Mouse (Mus musculus): ENCODE measurements around the gene Eva1a. TPM values are rescaled to one million over a fixed set of nuclear protein-coding genes. Genes with fewer than 3 reads are reported as not detected.

Eva1a gene
- polyA plus RNA-seq (2014; fragmentation: Nextera tagmentation; extraction: Ambion mirVana): 3.8 and 4.7 TPM in 2 replicates

- ATAC-seq (ENCODE audit: low FRiP score) (no peak), DNase-seq (ENCODE audit: low spot score) (peak; percentile 34)
- peak within 1 kb of the TSS; percentile 49 for H3K4me3 ChIP-seq (ENCODE audit: low read depth, low read length)
- H3K27ac ChIP-seq (ENCODE audit: low read depth, low read length): no peak within 1 kb of the TSS
- 16% methylated on average over 11 of the region's 11 CpGs for WGBS
- no peaks in the 10 kb centered on the region for H3K9me3 ChIP-seq (ENCODE audit: control insufficient read depth, low read length)
- peak within 1 kb of the TSS; percentile 51 for H3K9ac ChIP-seq (ENCODE audit: low read depth, low read length)
- H3K36me3 ChIP-seq (ENCODE audit: control insufficient read depth, insufficient read depth, low read length): no peaks in the 10 kb centered on the region
- peaks cover 12% of the 10 kb centered on the region for H3K27me3 ChIP-seq (ENCODE audit: control insufficient read depth, insufficient read depth, low read length)
- H3K4me1 ChIP-seq (replicated peaks; ENCODE audit: control insufficient read depth, insufficient read depth, low read length): no peaks in the 10 kb centered on the region
- peak within 1 kb of the TSS; percentile 96 for H3K4me2 ChIP-seq (replicated peaks; ENCODE audit: low read depth, low read length)
Observed at GRCm38 (mm10) chr6:82040834-82041487, at the start of gene Eva1a. Gene Eva1a, plus strand, starts transcription at chr6:82041043.

- Histone ChIP-seq H3K4me2 (replicated peaks; ENCODE audit: low read depth, low read length) (no peak overlapping the region), H3K27ac (ENCODE audit: low read depth, low read length) (no peak overlapping the region), H3K9ac (ENCODE audit: low read depth, low read length) (no peak overlapping the region), H3K4me1 (replicated peaks; ENCODE audit: control insufficient read depth, insufficient read depth, low read length) (no peaks in the 10 kb centered on the region), H3K27me3 (ENCODE audit: control insufficient read depth, insufficient read depth, low read length) (no peaks in the 10 kb centered on the region), H3K9me3 (ENCODE audit: control insufficient read depth, low read length) (no peaks in the 10 kb centered on the region), H3K4me3 (ENCODE audit: low read depth, low read length) (no peak overlapping the region), H3K36me3 (ENCODE audit: control insufficient read depth, insufficient read depth, low read length) (no peaks in the 10 kb centered on the region)
- DNase-seq (ENCODE audit: low spot score): no peak
- WGBS: 65% methylated on average over 1 of the region's 1 CpGs
- ATAC-seq (ENCODE audit: low FRiP score): no peak
Observed at GRCm38 (mm10) chr6:82012392-82012791, 28.5 kb upstream of the Eva1a start.

- Histone ChIP-seq H3K4me3 (ENCODE audit: low read depth, low read length) (no peak overlapping the region), H3K36me3 (ENCODE audit: control insufficient read depth, insufficient read depth, low read length) (no peaks in the 10 kb centered on the region), H3K4me2 (replicated peaks; ENCODE audit: low read depth, low read length) (no peak overlapping the region), H3K27me3 (ENCODE audit: control insufficient read depth, insufficient read depth, low read length) (no peaks in the 10 kb centered on the region), H3K9me3 (ENCODE audit: control insufficient read depth, low read length) (no peaks in the 10 kb centered on the region), H3K27ac (ENCODE audit: low read depth, low read length) (no peak overlapping the region), H3K9ac (ENCODE audit: low read depth, low read length) (no peak overlapping the region), H3K4me1 (replicated peaks; ENCODE audit: control insufficient read depth, insufficient read depth, low read length) (no peaks in the 10 kb centered on the region)
- WGBS: 91% methylated on average over 5 of the region's 5 CpGs
- no peak for DNase-seq (ENCODE audit: low spot score)
- no peak for ATAC-seq (ENCODE audit: low FRiP score)
Observed at GRCm38 (mm10) chr6:82021074-82021473, 19.8 kb upstream of the Eva1a start.

GRCm38 (mm10) chr6:82021494-82021893 lies 19.3 kb upstream of the Eva1a start:
- no peaks in the 10 kb centered on the region for H3K9me3 ChIP-seq (ENCODE audit: control insufficient read depth, low read length)
- no peaks in the 10 kb centered on the region for H3K36me3 ChIP-seq (ENCODE audit: control insufficient read depth, insufficient read depth, low read length)
- no peak overlapping the region for H3K9ac ChIP-seq (ENCODE audit: low read depth, low read length)
- no peak for ATAC-seq (ENCODE audit: low FRiP score)
- no peak for DNase-seq (ENCODE audit: low spot score)
- no peaks in the 10 kb centered on the region for H3K4me1 ChIP-seq (replicated peaks; ENCODE audit: control insufficient read depth, insufficient read depth, low read length)
- H3K27ac ChIP-seq (ENCODE audit: low read depth, low read length): no peak overlapping the region
- no peak overlapping the region for H3K4me2 ChIP-seq (replicated peaks; ENCODE audit: low read depth, low read length)
- 86% methylated on average over 5 of the region's 5 CpGs for WGBS
- no peaks in the 10 kb centered on the region for H3K27me3 ChIP-seq (ENCODE audit: control insufficient read depth, insufficient read depth, low read length)
- H3K4me3 ChIP-seq (ENCODE audit: low read depth, low read length): no peak overlapping the region

GRCm38 (mm10) chr6:82029611-82030510 lies 11.0 kb upstream of the Eva1a start:
- no peaks in the 10 kb centered on the region for H3K36me3 ChIP-seq (ENCODE audit: control insufficient read depth, insufficient read depth, low read length)
- no peak overlapping the region for H3K4me2 ChIP-seq (replicated peaks; ENCODE audit: low read depth, low read length)
- no peaks in the 10 kb centered on the region for H3K9me3 ChIP-seq (ENCODE audit: control insufficient read depth, low read length)
- ATAC-seq (ENCODE audit: low FRiP score) (peak; percentile 64; the same call in 1 of the 2 replicates), DNase-seq (ENCODE audit: low spot score) (peak; percentile 43)
- no peak overlapping the region for H3K4me3 ChIP-seq (ENCODE audit: low read depth, low read length)
- no peaks in the 10 kb centered on the region; the same call in 1 of the 2 replicates for H3K27me3 ChIP-seq (ENCODE audit: control insufficient read depth, insufficient read depth, low read length)
- 26% methylated on average over 19 of the region's 19 CpGs for WGBS
- H3K9ac ChIP-seq (ENCODE audit: low read depth, low read length): no peak overlapping the region
- no peak overlapping the region for H3K27ac ChIP-seq (ENCODE audit: low read depth, low read length)
- no peaks in the 10 kb centered on the region for H3K4me1 ChIP-seq (replicated peaks; ENCODE audit: control insufficient read depth, insufficient read depth, low read length)

GRCm38 (mm10) chr6:82030511-82030884 lies 10.3 kb upstream of the Eva1a start:
- Histone ChIP-seq H3K4me2 (replicated peaks; ENCODE audit: low read depth, low read length) (no peak overlapping the region), H3K4me1 (replicated peaks; ENCODE audit: control insufficient read depth, insufficient read depth, low read length) (no peaks in the 10 kb centered on the region), H3K4me3 (ENCODE audit: low read depth, low read length) (no peak overlapping the region), H3K27me3 (ENCODE audit: control insufficient read depth, insufficient read depth, low read length) (no peaks in the 10 kb centered on the region; the same call in 1 of the 2 replicates), H3K9me3 (ENCODE audit: control insufficient read depth, low read length) (no peaks in the 10 kb centered on the region), H3K9ac (ENCODE audit: low read depth, low read length) (no peak overlapping the region), H3K36me3 (ENCODE audit: control insufficient read depth, insufficient read depth, low read length) (no peaks in the 10 kb centered on the region), H3K27ac (ENCODE audit: low read depth, low read length) (no peak overlapping the region)
- no peak for ATAC-seq (ENCODE audit: low FRiP score)
- 71% methylated on average over 8 of the region's 8 CpGs for WGBS
- DNase-seq (ENCODE audit: low spot score): no peak

- Histone ChIP-seq H3K9me3 (ENCODE audit: control insufficient read depth, low read length) (no peaks in the 10 kb centered on the region), H3K9ac (ENCODE audit: low read depth, low read length) (no peak overlapping the region), H3K4me2 (replicated peaks; ENCODE audit: low read depth, low read length) (no peak overlapping the region), H3K27me3 (ENCODE audit: control insufficient read depth, insufficient read depth, low read length) (peaks cover 8% of the 10 kb centered on the region), H3K27ac (ENCODE audit: low read depth, low read length) (no peak overlapping the region), H3K36me3 (ENCODE audit: control insufficient read depth, insufficient read depth, low read length) (no peaks in the 10 kb centered on the region), H3K4me1 (replicated peaks; ENCODE audit: control insufficient read depth, insufficient read depth, low read length) (no peaks in the 10 kb centered on the region), H3K4me3 (ENCODE audit: low read depth, low read length) (no peak overlapping the region)
- WGBS: 69% methylated on average over 7 of the region's 7 CpGs
- no peak for DNase-seq (ENCODE audit: low spot score)
- no peak for ATAC-seq (ENCODE audit: low FRiP score)
Observed at GRCm38 (mm10) chr6:82037211-82037610, 3.6 kb upstream of the Eva1a start.

- no peak overlapping the region for H3K9ac ChIP-seq (ENCODE audit: low read depth, low read length)
- 72% methylated on average over 6 of the region's 6 CpGs for WGBS
- H3K9me3 ChIP-seq (ENCODE audit: control insufficient read depth, low read length): no peaks in the 10 kb centered on the region
- peaks cover 12% of the 10 kb centered on the region for H3K27me3 ChIP-seq (ENCODE audit: control insufficient read depth, insufficient read depth, low read length)
- H3K4me1 ChIP-seq (replicated peaks; ENCODE audit: control insufficient read depth, insufficient read depth, low read length): no peaks in the 10 kb centered on the region
- no peak overlapping the region for H3K27ac ChIP-seq (ENCODE audit: low read depth, low read length)
- ATAC-seq (ENCODE audit: low FRiP score): no peak
- no peaks in the 10 kb centered on the region for H3K36me3 ChIP-seq (ENCODE audit: control insufficient read depth, insufficient read depth, low read length)
- H3K4me3 ChIP-seq (ENCODE audit: low read depth, low read length): no peak overlapping the region
- H3K4me2 ChIP-seq (replicated peaks; ENCODE audit: low read depth, low read length): no peak overlapping the region
- no peak for DNase-seq (ENCODE audit: low spot score)
Observed at GRCm38 (mm10) chr6:82039193-82039592, 1.6 kb upstream of the Eva1a start.
